Mouse (Mus musculus): ENCODE measurements around the gene Nsun7.

- TF ChIP-seq CTCF (IDR thresholded peaks at IDR 0.05; ENCODE audit: borderline replicate concordance, insufficient read depth, low read length) (no peak), POLR2A (IDR thresholded peaks at IDR 0.05; ENCODE audit: low read depth, low read length) (no peak)
Observed at GRCm38 (mm10) chr5:66328766-66329165, 69.1 kb downstream of the Nsun7 start.
